Mouse (Mus musculus) megakaryocyte-erythroid progenitor cell, adult 5-6 weeks (primary cell): ENCODE data around the gene Fthl17b. TPM values are rescaled to one million over a fixed set of nuclear protein-coding genes. Genes with fewer than 3 reads are reported as not detected.
A peak's percentile ranks its signal among the peaks of the same experiment; 100 is the strongest.
"Not testable (repeated sequence)": the region's sequence is repeated elsewhere in the genome, so short reads cannot be mapped to it uniquely, and the experiment has no call there.

ENCODE experiments used
- ATAC-seq: replicated peaks from 2 replicates; pipeline ENCODE4 v1.8.0; 2016; ENCODE audit warnings: mild to moderate bottlenecking, inconsistent platforms; ENCODE audit not compliant: severe bottlenecking, poor library complexity, low FRiP score, low TSS enrichment
- total RNA-seq, 2 experiments: library from RNA; stranded (forward) in 1 of 2; stranded (reverse) in 1 of 2; fragments of 200-1000, 215-1000 nt in 1 of 2; fragments of >200 nt in 1 of 2; fragmentation: Nextera tagmentation in 1 of 2; gene quantifications; 2 replicates each; pipeline ENCODE4 v1.2.3; 2014 to 2017

The Fthl17b gene
- total RNA-seq (2014; fragmentation: Nextera tagmentation) = not detected in 2 replicates
- not detected in 2 replicates for total RNA-seq (2017)

DNA sequence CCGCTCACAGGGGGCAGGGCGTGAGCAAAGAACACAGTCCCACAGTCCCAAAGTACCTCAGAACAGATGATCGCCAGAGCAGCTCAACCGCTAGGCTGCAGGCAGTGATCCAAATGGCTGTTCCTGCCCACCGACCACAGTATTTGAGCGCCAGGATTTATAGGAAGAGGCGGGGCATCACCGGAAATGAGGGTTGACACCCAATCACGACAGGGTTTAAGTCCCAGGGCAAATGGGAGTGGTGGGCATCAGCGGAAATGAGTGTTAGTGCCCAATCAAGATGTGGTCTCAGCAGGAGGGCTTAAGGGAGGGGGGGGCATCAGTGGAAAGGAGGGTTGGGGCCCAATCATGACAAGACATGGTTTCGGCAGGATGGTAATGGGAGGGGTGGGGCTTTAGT, at the start of gene Fthl17b:
Gene Fthl17b, minus strand, starts transcription at position 101 of the 400 bp plus-strand sequence.
- not testable (repeated sequence) for ATAC-seq

- ATAC-seq = not testable (repeated sequence)
Observed at GRCm38 (mm10) chrX:8986655-8987054, 23.9 kb upstream of the Fthl17b start, which contains the start of gene Fthl17d. Fthl17d (minus strand) TSS chrX:8986755.

- ATAC-seq = not testable (repeated sequence)
Observed at GRCm38 (mm10) chrX:8976459-8976858, 13.7 kb upstream of the Fthl17b start, which contains the start of gene Fthl17c. Fthl17c (minus strand) TSS chrX:8976559.

DNA sequence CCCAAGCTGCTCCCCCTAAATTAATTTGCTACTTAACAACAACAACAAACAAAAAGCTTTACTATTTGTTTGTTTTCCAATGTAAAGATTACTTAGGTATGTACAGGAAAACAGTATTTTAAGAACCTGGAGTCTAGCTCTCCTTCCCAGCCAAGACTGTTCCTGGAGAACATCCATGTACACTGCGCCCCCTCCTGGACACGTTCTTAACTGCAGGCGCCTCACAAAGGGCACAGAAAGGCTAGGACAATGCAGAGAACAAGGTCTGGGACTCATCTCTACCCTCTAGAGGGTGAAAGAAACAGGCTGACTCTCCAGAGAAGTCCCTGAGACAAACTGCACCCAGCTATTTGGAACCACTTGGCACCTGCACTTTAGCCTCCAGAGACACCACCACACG, 1.8 kb upstream of the Fthl17b start:
- ATAC-seq = not testable (repeated sequence)

- not testable (repeated sequence) for ATAC-seq
Observed at GRCm38 (mm10) chrX:8948130-8948805, 14.5 kb downstream of the Fthl17b start.

GRCm38 (mm10) chrX:8944041-8944440, 18.7 kb downstream of the Fthl17b start:
- no peak for ATAC-seq

DNA sequence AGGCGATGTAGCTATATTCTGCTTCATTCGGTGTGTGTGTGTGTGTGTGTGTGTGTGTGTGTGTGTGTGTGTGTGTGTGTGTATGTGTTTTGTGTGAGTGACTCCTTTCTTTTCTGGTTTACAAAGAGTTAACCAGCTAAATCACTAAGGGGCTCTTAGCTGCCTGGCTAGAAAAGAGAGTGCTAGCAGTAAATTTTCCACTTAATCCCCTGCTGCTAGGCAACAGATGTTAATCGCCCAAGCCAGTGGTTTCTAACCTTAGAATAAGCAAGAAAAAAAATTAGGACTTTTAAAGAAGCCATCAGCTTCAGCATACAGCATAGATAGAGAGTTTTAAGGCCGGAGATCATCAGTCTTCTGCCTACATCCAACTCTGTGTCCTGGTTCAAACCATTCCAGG, 35.5 kb downstream of the Fthl17b start:
- no peak for ATAC-seq

- 0 out of 2 replicates have a peak, but pooled peaks have one; percentile 34 for ATAC-seq
Observed at GRCm38 (mm10) chrX:8921813-8922607, 40.8 kb downstream of the Fthl17b start.

DNA sequence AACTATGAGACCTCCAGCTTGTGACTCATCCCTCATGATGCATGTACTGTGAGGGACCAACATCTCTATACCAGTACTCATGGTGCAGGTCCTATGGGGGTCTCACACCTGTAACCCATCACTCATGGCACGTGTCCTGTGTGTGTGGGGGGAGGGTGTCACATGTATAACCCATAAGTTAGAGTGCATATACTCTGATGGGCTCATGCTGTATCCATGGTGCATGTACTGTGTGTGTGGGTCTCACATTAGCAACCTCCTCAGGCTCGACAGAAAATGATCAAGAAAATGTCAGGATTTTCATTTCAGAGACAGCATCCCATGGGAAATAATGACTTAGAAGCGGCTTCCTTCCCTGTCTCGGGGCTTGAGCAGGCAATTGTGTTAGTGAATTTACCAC, 41.7 kb downstream of the Fthl17b start:
- no peak for ATAC-seq

Other genes with a start within 250 kb of the Fthl17b start
- gene Ssx9, start 214.5 kb downstream of the Fthl17b start, total RNA-seq (2014; fragmentation: Nextera tagmentation) = not detected in 2 replicates
- not detected in 2 replicates for gene Ssx9, start 214.5 kb downstream of the Fthl17b start, total RNA-seq (2017)
- not detected in 2 replicates for gene Ssxb5, start 159.3 kb downstream of the Fthl17b start, total RNA-seq (2014; fragmentation: Nextera tagmentation)
- gene Ssxb5, start 159.3 kb downstream of the Fthl17b start, total RNA-seq (2017) = not detected in 2 replicates
- not detected in 2 replicates for gene Gm6592, start 119.0 kb downstream of the Fthl17b start, total RNA-seq (2014; fragmentation: Nextera tagmentation)
- gene Gm6592, start 119.0 kb downstream of the Fthl17b start, total RNA-seq (2017) = not detected in 2 replicates
- not detected in 2 replicates for gene Gm5751, start 88.7 kb downstream of the Fthl17b start, total RNA-seq (2014; fragmentation: Nextera tagmentation)
- not detected in 2 replicates for gene Gm5751, start 88.7 kb downstream of the Fthl17b start, total RNA-seq (2017)
- 0.89 and 1.6 TPM in 2 replicates for gene B630019K06Rik, start 70.6 kb downstream of the Fthl17b start, total RNA-seq (2014; fragmentation: Nextera tagmentation)
- 0.46 TPM in 1 of 2 replicates, not detected in the other for gene B630019K06Rik, start 70.6 kb downstream of the Fthl17b start, total RNA-seq (2017)
- gene Fthl17c, start 13.6 kb upstream of the Fthl17b start, total RNA-seq (2014; fragmentation: Nextera tagmentation) = not detected in 2 replicates
- gene Fthl17c, start 13.6 kb upstream of the Fthl17b start, total RNA-seq (2017) = not detected in 2 replicates
- gene Fthl17d, start 23.8 kb upstream of the Fthl17b start, total RNA-seq (2014; fragmentation: Nextera tagmentation) = not detected in 2 replicates
- not detected in 2 replicates for gene Fthl17d, start 23.8 kb upstream of the Fthl17b start, total RNA-seq (2017)
- not detected in 2 replicates for gene Fthl17e, start 70.5 kb upstream of the Fthl17b start, total RNA-seq (2014; fragmentation: Nextera tagmentation)
- not detected in 2 replicates for gene Fthl17e, start 70.5 kb upstream of the Fthl17b start, total RNA-seq (2017)
- gene Fthl17f, start 100.0 kb upstream of the Fthl17b start, total RNA-seq (2014; fragmentation: Nextera tagmentation) = not detected in 2 replicates
- not detected in 2 replicates for gene Fthl17f, start 100.0 kb upstream of the Fthl17b start, total RNA-seq (2017)
- not detected in 2 replicates for gene 4930402K13Rik, start 141.6 kb upstream of the Fthl17b start, total RNA-seq (2014; fragmentation: Nextera tagmentation)
- gene 4930402K13Rik, start 141.6 kb upstream of the Fthl17b start, total RNA-seq (2017) = not detected in 2 replicates
- 0.07 TPM in 1 of 2 replicates, not detected in the other for gene Lancl3, start 236.9 kb upstream of the Fthl17b start, total RNA-seq (2014; fragmentation: Nextera tagmentation)
- gene Lancl3, start 236.9 kb upstream of the Fthl17b start, total RNA-seq (2017) = not detected in 2 replicates